Mouse (Mus musculus) bone marrow, adult 2 months (tissue): ENCODE data around the gene Ccdc185. TPM values are rescaled to one million over a fixed set of nuclear protein-coding genes. Genes with fewer than 3 reads are reported as not detected.

ENCODE experiments used
- H3K27ac ChIP-seq: fragments of 200-500 bp; 2 replicates; pipeline ENCODE4 v1.5.1; 2012; ENCODE audit warnings: low read depth, mild to moderate bottlenecking, control low read depth, inconsistent platforms, low read length; ENCODE audit not compliant: control insufficient read depth, poor library complexity, insufficient read depth
- H3K4me1 ChIP-seq: fragments of 200-500 bp; 2 replicates; pipeline ENCODE4 v1.6.1; 2011; ENCODE audit warnings: low read length; ENCODE audit not compliant: control insufficient read depth, insufficient read depth
- H3K4me3 ChIP-seq: fragments of 200-500 bp; replicated peaks from 2 replicates; pipeline ENCODE3; 2011; ENCODE audit warnings: mild to moderate bottlenecking, low read depth, low read length, control low read depth; ENCODE audit not compliant: control insufficient read depth
- CTCF ChIP-seq: fragments of 200-500 bp; IDR thresholded peaks from 2 replicates; pipeline ENCODE4 v1.5.1; 2011; ENCODE audit warnings: low read length, control low read depth; ENCODE audit not compliant: control insufficient read depth, insufficient read depth
- POLR2A ChIP-seq: fragments of 200-500 bp; IDR thresholded peaks from 2 replicates; pipeline ENCODE4 v1.6.1; 2011; ENCODE audit warnings: low read depth, mild to moderate bottlenecking, control low read depth, low read length, borderline replicate concordance; ENCODE audit not compliant: control insufficient read depth
- WGBS: fragments of 180-500 bp; shearing (Covaris S2); methylation state at CpG from one replicate; pipeline ENCODE4 v1.1.7; 2018; 5-methylcytosine and 5-hydroxymethylcytosine counted together
- polyA plus RNA-seq: library from polyadenylated mRNA; stranded (reverse); fragments of >200 nt; gene quantifications from 2 replicates; pipeline ENCODE4 v1.2.4, GENCODE M21; 2011; ENCODE audit warnings: low replicate concordance; ENCODE audit not compliant: missing spikeins, insufficient read depth, insufficient read length

Gene Ccdc185
- polyA plus RNA-seq, 1 experiment, result not detected

DNA sequence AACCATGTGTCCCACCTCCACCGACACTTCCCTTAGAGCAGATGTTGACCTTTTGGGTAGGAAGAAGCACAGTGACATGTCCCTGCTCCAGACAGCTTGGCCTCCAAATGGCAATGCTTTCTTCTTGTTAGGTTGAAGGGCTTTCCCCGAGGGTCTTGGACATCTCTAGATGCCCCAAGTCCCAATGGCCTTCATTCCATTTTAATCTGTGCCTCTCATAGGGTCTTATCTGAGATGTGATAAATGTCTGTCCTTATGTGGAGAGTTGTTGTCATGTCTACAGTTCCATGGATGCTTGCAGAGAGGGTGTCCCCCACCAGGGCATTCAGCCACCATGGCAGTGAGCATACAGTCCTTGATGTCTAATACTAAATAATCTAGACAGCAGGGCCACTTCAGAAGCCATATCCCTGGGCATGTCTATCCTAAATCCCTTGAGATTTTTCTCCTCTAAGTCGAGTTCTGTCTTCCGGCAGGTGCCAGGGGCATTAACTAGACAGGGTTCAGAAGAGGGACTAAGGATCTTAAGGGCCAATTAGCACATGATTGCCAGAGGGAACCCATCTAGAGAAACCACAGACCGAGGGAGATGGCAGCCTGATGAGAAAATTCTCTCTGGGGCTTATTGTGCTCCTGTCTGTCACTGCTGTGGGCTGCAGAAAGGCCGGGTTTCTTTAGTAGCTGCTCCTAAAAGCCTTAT, 34.6 kb downstream of the Ccdc185 start:
- 63% methylated on average over 6 of the region's 6 CpGs for WGBS
- Histone ChIP-seq H3K4me1 (no peaks in the 10 kb centered on the region), H3K4me3 (no peak overlapping the region), H3K27ac (no peak overlapping the region)
- TF ChIP-seq POLR2A (no peak), CTCF (no peak)

DNA sequence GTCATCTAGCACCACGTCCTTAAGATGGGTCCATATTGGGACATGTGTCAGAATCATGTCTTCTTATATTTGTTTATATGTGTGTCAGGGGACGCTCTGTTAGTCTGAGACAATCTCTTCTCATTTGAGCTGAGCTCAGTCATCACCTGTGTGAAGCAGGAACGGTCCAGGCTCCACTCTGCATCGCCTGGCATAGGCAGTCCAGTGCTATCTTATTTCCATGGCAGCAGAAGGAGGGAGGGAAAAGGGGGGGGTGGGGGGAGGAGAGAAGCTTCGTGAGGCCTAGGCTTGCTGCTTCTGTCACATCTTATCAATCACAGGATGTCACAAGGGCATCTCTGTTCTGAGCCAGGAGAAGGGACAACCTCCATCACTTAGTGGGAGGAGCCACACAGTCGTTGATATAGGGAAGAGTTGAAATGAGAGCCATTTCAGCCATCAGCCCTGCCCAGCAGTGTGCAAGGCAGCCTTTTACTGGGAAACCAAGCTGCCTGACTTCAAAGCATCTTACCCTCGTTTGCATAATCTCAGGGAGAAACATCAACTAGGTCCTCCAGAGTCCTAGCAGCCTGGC, 37.5 kb downstream of the Ccdc185 start:
- Histone ChIP-seq H3K4me1 (no peaks in the 10 kb centered on the region; the same call in 1 of the 2 replicates), H3K27ac (no peak overlapping the region), H3K4me3 (no peak overlapping the region)
- TF ChIP-seq CTCF, result no peak
- no peak for TF ChIP-seq POLR2A
- 59% methylated on average over 7 of the region's 7 CpGs for WGBS

DNA sequence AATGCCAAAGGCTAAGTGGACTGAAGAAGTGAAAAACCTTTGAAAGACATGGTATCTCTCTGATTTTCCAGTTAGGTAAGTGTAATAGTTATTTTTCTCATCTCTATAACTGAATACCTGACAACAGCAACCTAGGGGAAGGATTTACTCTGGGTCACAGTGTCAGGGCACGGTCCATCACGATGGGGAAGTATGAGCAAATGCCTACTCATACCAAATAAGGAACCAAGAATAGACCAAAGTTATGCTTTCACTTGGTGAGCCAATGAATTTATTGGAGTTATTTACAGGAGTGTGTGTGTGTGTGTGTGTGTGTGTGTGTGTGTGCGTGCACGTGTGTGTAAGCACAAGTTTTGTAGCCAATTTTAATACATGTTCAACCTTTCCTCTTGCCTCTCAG, 41.5 kb downstream of the Ccdc185 start:
- H3K27ac ChIP-seq, result no peak overlapping the region
- no peak for TF ChIP-seq CTCF
- no peak for TF ChIP-seq POLR2A
- no peaks in the 10 kb centered on the region; the same call in 1 of the 2 replicates for H3K4me1 ChIP-seq
- H3K4me3 ChIP-seq, result no peak overlapping the region
- 43% methylated on average over 4 of the region's 4 CpGs for WGBS

- Histone ChIP-seq H3K4me1 (no peaks in the 10 kb centered on the region; the same call in 1 of the 2 replicates), H3K27ac (no peak overlapping the region), H3K4me3 (no peak overlapping the region)
- TF ChIP-seq POLR2A, result no peak
- no peak for TF ChIP-seq CTCF
- 79% methylated on average over 2 of the region's 2 CpGs for WGBS
Observed at GRCm38 (mm10) chr1:182704882-182705281, 44.1 kb downstream of the Ccdc185 start.

DNA sequence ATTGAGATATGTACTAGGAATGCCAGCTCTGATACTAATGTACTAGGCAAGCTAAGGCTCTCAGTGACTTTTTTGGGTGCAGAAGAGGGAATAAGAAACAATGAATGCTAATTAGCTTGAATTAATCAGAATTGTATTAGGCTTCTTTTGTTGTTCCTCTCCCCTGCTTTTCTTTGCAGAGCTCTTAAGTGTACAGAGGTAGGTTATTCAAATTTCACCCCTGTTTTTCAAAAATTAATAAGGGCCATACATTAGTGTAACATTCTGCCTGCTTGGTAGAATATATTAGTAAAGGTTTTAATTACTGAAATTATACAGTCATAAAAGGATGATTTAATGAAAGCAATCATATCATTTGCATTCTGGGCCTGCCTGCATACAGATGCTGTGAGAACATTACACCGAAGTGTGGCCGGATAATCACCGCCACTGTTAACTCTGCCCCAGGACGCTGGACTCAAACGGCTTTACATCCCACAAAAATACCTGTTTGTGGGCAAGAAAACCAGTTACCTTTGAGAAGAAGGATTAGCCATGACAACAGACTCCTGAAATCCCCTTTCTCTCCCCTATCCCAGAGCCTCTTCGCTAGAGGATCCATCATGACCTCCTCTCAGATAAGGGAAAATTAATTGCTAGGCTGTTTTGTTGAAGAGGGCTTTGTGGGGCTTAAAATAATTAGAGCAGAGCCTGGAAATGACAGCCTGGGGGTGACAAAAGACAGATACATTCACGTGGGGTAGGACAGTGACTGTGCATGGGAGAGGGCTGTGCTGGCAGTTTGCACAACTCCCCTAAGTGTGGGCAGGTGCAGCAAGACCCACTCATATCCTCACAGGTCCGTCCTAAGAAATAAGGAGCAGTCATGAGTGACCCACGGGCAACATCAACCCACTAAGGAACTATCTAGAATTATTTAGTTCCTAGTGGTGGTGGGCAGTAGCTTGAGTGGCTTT, 49.3 kb downstream of the Ccdc185 start:
- Histone ChIP-seq H3K4me3 (no peak overlapping the region), H3K4me1 (no peaks in the 10 kb centered on the region), H3K27ac (no peak overlapping the region)
- 71% methylated on average over 9 of the region's 9 CpGs for WGBS
- TF ChIP-seq POLR2A, result no peak
- no peak for TF ChIP-seq CTCF

Other genes with a start within 250 kb of the Ccdc185 start
- gene Capn2, start 231.6 kb downstream of the Ccdc185 start, polyA plus RNA-seq, result 12.2 and 30.1 TPM in 2 replicates
- not detected in 2 replicates for gene Capn8, start 184.2 kb downstream of the Ccdc185 start, polyA plus RNA-seq
- gene Susd4, start 14.7 kb upstream of the Ccdc185 start, polyA plus RNA-seq, result 0.65 and 1.00 TPM in 2 replicates
- 1.0 and 1.6 TPM in 2 replicates for gene Tlr5, start 205.6 kb upstream of the Ccdc185 start, polyA plus RNA-seq